Mouse (Mus musculus) embryonic facial prominence, embryonic 14.5 days (tissue): ENCODE results near the gene Hes5. TPM values are rescaled to one million over a fixed set of nuclear protein-coding genes. Genes with fewer than 3 reads are reported as not detected.

Source experiments
- ATAC-seq: fragments of 200-750 bp; cut with Nextera tagmentation; 2 replicates; pipeline ENCODE4 v1.8.0; 2017; ENCODE audit warnings: low read depth, moderate number of reproducible peaks, moderate TSS enrichment
- DNase-seq: peaks from one replicate; pipeline ENCODE4 v3.0.0-alpha.2; 2015; ENCODE audit warnings: low spot score
- H3K27ac ChIP-seq: fragments of 300-500 bp; sonication (generic); replicated peaks from 2 replicates; pipeline ENCODE4 v1.5.1; 2014; ENCODE audit warnings: low read depth, mild to moderate bottlenecking, low read length, moderate library complexity
- H3K27me3 ChIP-seq: fragments of 300-500 bp; sonication (generic); replicated peaks from 2 replicates; pipeline ENCODE4 v1.6.1; 2014; ENCODE audit warnings: low read length; ENCODE audit not compliant: control insufficient read depth, insufficient read depth
- H3K36me3 ChIP-seq: fragments of 300-500 bp; sonication (generic); 2 replicates; pipeline ENCODE4 v1.6.1; 2014; ENCODE audit warnings: low read length, mixed read lengths; ENCODE audit not compliant: control insufficient read depth, insufficient read depth
- H3K4me1 ChIP-seq: fragments of 300-500 bp; sonication (generic); 2 replicates; pipeline ENCODE4 v1.6.1; 2014; ENCODE audit warnings: antibody characterized with exemption, low read length; ENCODE audit not compliant: control insufficient read depth, insufficient read depth
- H3K4me2 ChIP-seq: fragments of 300-500 bp; sonication (generic); 2 replicates; pipeline ENCODE4 v1.6.1; 2014; ENCODE audit warnings: low read depth, mild to moderate bottlenecking, low read length, moderate library complexity, mixed read lengths
- H3K4me3 ChIP-seq: fragments of 300-500 bp; sonication (generic); 2 replicates; pipeline ENCODE4 v1.5.1; 2014; ENCODE audit warnings: low read depth, mild to moderate bottlenecking, low read length
- H3K9ac ChIP-seq: fragments of 300-500 bp; sonication (generic); 2 replicates; pipeline ENCODE4 v1.6.1; 2014; ENCODE audit warnings: low read depth, mild to moderate bottlenecking, low read length, moderate library complexity, mixed read lengths
- H3K9me3 ChIP-seq: fragments of 300-500 bp; sonication (generic); 2 replicates; pipeline ENCODE4 v1.6.1; 2016; ENCODE audit warnings: low read length; ENCODE audit not compliant: control insufficient read depth
- WGBS: fragments of 180-500 bp; shearing (Covaris S2); extraction: QIAGEN DNeasy Blood & Tissue Kit; methylation state at CpG from one replicate; pipeline ENCODE4 v1.1.7; 2014; 5-methylcytosine and 5-hydroxymethylcytosine counted together
- polyA plus RNA-seq: library from polyadenylated mRNA; unstranded; fragments of >200 nt; fragmentation: Nextera tagmentation; extraction: Ambion mirVana; gene quantifications from 2 replicates; pipeline ENCODE4 v1.2.1, GENCODE M21; 2014

The Hes5 gene
- polyA plus RNA-seq, 1 experiment from 2014 or later: 2.8 TPM

DNA sequence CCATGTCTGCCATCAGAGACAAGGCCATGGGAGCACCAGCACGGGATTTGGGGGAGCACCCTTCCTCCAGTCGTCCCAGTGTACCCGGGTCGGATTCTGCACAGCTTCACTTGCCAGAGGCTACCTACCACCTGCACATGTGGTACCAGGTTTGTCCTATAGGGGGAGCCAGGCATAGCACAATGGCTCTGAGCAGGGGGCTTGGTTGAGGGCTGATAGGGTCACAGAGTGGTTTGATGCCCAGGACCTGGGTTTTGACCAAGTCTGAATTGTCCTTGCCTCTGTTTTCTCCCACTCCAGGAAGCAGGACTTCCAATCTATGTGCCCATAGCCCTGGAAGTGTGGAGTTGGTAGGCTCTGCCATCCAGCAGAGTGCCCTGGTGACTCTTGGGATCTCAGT lies 35.3 kb upstream of the Hes5 start:
- Histone ChIP-seq H3K4me2 (no peak overlapping the region), H3K9me3 (no peaks in the 10 kb centered on the region), H3K36me3 (no peaks in the 10 kb centered on the region), H3K27ac (no peak overlapping the region), H3K9ac (no peak overlapping the region), H3K4me1 (peaks cover 18% of the 10 kb centered on the region), H3K4me3 (no peak overlapping the region), H3K27me3 (no peaks in the 10 kb centered on the region)
- WGBS: 49% methylated on average over 4 of the region's 4 CpGs
- ATAC-seq (no peak), DNase-seq (no peak)

DNA sequence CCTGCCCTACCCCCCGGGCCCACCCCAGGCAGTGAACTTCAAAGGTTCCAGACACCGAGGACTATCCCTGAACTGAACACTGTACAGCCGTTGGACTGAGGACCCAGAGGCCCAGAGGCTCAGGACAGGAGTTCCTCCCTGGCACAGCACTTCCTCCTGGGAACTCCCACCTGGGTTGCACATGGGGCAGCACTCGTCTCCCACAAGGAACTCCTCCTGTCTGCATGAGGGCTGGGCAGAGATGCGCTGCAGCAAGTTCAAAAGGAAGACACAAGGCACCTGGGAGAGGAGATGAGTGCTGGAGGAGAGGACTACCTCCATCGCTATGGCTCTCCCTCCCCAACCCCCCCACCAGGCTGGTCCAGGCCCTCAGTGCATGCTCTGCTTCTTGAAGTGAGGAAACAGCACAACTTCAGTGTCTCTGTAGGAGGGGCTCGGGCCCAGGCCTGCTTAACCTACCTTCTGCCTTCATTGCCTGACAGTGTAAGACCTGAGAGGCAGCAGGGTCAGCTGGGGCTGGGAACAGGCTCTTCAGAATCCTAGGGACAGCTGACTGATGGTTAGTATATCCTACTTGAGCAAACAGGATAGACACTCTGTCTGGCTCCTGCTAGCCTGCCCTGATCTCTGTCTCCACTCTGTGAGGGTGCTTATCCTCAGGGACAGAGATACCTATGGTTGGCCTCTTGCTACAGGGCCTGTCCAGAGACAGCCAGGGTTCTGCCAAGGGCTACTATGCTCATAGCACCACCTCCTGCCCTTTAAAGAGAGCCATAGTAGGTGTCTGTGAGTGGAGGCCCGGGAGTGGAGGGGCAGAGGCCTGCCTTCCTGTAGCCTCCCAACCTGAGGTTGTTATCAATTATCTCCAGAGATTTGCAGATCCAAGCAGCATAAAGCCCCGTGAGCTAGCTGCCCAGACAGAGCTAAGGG lies 33.5 kb upstream of the Hes5 start:
- H3K4me2 ChIP-seq: peak overlapping the region; percentile 45
- DNase-seq (no peak), ATAC-seq (no peak)
- no peaks in the 10 kb centered on the region for H3K27me3 ChIP-seq
- H3K9ac ChIP-seq: peak overlapping the region; percentile 46; the same call in 1 of the 2 replicates
- H3K27ac ChIP-seq: peak overlapping the region; percentile 65
- WGBS: 50% methylated on average over 8 of the region's 9 CpGs
- peaks cover 18% of the 10 kb centered on the region for H3K4me1 ChIP-seq
- peak overlapping the region; percentile 20 for H3K4me3 ChIP-seq
- H3K9me3 ChIP-seq: no peaks in the 10 kb centered on the region
- no peaks in the 10 kb centered on the region for H3K36me3 ChIP-seq

- Histone ChIP-seq H3K36me3 (no peaks in the 10 kb centered on the region), H3K27ac (peak overlapping the region; percentile 65), H3K9ac (peak overlapping the region; percentile 46; the same call in 1 of the 2 replicates), H3K4me2 (peak overlapping the region; percentile 45), H3K27me3 (no peaks in the 10 kb centered on the region), H3K9me3 (no peaks in the 10 kb centered on the region), H3K4me1 (peaks cover 18% of the 10 kb centered on the region), H3K4me3 (peak overlapping the region; percentile 20)
- 18% methylated on average over 5 of the region's 5 CpGs for WGBS
- DNase-seq (peak; percentile 52), ATAC-seq (peak; percentile 57; the same call in 1 of the 2 replicates)
Observed at GRCm38 (mm10) chr4:154927899-154928337, 32.8 kb upstream of the Hes5 start.

DNA sequence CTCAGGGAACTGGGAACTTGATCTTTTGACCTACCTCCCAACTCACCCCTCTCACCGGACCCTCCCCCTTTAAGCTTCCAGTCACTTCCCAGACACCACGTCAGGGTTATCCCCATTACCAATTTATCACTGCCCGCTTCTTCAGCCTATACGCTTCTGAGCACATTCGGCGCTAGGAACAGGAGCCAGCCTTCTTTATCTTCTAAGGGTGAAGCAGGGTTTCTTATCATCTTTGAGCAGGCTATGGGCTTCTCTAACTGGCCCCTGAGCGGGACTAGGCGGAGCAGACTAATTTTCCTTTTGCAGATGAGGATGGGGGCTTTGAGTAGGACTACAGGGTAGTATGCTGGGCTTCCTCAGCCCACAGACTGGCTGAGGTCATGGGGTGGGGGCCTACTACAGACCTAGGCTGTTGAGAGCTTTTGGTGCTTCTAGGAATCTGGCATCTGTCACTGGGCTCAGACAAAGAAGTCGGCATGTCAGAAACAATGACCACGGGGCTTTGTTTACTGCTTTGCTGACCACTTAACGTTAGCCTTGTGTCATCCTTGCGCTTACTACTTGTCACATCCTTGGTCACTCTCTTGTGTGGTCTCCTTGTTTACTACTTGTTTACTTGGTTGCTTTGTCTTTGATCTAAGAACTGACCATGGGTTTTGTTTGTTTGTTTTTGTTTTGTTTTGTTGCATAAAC lies 32.2 kb upstream of the Hes5 start, which contains the start of gene Tnfrsf14:
Gene Tnfrsf14, minus strand, starts transcription at position 169 of the 693 bp plus-strand sequence.
- DNase-seq (no peak), ATAC-seq (no peak)
- H3K4me2 ChIP-seq: peak within 1 kb of the TSS; percentile 45
- no peaks in the 10 kb centered on the region for H3K27me3 ChIP-seq
- peak within 1 kb of the TSS; percentile 46; the same call in 1 of the 2 replicates for H3K9ac ChIP-seq
- 51% methylated on average over 12 of the region's 12 CpGs for WGBS
- no peaks in the 10 kb centered on the region for H3K36me3 ChIP-seq
- H3K9me3 ChIP-seq: no peaks in the 10 kb centered on the region
- H3K27ac ChIP-seq: peak within 1 kb of the TSS; percentile 65
- H3K4me3 ChIP-seq: peak within 1 kb of the TSS; percentile 20
- H3K4me1 ChIP-seq: peaks cover 18% of the 10 kb centered on the region

DNA sequence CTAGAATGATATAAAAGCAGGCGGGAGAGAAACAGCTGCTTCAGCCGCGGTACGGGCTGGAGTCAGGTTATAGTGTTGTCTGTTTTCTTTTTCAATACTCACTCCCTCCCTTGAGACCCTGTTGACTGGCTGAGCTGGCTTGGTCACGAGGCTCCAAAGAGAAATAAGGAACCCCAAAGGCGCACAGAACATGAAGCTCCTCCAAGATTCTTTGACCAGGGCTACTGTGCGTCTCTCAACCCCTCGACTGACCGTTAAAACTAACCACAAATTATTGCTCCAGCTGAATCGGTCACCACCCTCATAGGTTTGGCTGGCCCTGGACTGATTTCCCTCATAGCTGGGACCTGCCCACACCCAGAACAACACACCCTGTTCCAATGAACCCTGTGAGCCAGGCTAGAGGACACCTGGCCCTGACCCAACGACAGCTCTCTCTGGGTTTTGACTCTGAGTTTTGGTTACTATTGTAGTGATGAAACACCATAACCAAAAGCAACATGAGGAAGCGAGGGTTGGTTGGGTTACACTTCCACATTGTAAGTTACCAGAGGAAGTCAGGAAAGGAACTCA lies 31.5 kb upstream of the Hes5 start:
- no peak overlapping the region for H3K9ac ChIP-seq
- ATAC-seq (no peak), DNase-seq (no peak)
- H3K27ac ChIP-seq: no peak overlapping the region
- H3K27me3 ChIP-seq: no peaks in the 10 kb centered on the region
- H3K9me3 ChIP-seq: no peaks in the 10 kb centered on the region
- H3K4me3 ChIP-seq: no peak overlapping the region
- H3K36me3 ChIP-seq: no peaks in the 10 kb centered on the region
- no peak overlapping the region for H3K4me2 ChIP-seq
- peaks cover 18% of the 10 kb centered on the region for H3K4me1 ChIP-seq
- 67% methylated on average over 12 of the region's 12 CpGs for WGBS

DNA sequence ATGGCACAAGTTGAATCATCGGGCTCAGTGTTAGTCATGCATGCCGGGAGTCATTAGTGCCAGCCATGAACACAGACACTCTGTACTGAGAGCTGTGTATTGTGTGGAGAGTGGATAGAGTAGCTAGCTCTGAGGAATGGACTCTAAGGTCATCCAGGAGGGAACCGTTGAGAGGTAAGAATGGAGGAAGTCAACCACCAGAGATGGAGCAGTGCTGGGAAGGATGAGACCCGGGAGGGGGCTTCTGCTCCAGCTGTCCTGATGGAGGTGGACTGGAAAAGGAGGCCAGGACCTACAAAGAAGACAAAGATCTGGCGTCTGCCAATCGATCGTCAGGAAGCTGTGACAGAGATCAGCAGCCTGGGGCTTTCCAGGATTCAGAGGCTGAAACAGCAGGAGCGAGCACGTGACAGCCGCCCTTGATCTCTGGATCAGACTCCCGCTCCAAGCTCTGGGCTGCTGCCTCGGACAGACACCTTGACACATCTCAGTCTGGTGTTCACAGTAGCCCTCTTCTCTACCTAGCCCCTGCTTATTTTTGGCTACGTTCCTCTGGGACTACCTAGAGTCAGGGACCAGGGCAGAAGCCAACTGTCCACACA lies 27.3 kb upstream of the Hes5 start:
- DNase-seq (no peak), ATAC-seq (no peak)
- H3K27me3 ChIP-seq: no peaks in the 10 kb centered on the region
- H3K27ac ChIP-seq: no peak overlapping the region
- H3K4me2 ChIP-seq: no peak overlapping the region
- H3K9me3 ChIP-seq: no peaks in the 10 kb centered on the region
- no peak overlapping the region for H3K9ac ChIP-seq
- WGBS: 56% methylated on average over 12 of the region's 13 CpGs
- H3K4me1 ChIP-seq: peaks cover 5% of the 10 kb centered on the region
- H3K36me3 ChIP-seq: no peaks in the 10 kb centered on the region
- no peak overlapping the region for H3K4me3 ChIP-seq

DNA sequence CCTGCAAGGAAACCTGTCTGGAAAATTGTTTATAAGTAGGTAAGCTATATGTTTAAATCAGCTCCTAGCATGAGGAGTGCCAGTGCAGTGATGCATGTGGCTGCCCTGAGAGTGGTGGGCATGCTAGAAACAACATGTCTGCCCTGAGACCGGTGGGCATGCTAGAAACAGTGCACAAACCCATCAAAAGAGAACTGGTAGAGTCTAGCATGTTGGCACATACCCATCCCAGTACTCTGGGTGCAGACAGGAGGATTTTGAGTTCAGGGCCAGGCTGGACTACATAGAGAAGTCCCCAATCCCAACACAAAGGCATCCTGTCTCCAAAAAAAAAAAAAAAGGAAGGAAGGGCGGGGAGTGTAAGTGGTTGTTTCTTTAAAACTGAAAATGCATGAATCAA lies 25.9 kb upstream of the Hes5 start:
- H3K4me1 ChIP-seq: no peaks in the 10 kb centered on the region
- no peak overlapping the region for H3K4me2 ChIP-seq
- no peaks in the 10 kb centered on the region for H3K9me3 ChIP-seq
- no peak overlapping the region for H3K4me3 ChIP-seq
- WGBS: 86% methylated on average over 2 of the region's 2 CpGs
- no peak overlapping the region for H3K27ac ChIP-seq
- ATAC-seq (no peak), DNase-seq (no peak)
- no peak overlapping the region for H3K9ac ChIP-seq
- no peaks in the 10 kb centered on the region for H3K36me3 ChIP-seq
- H3K27me3 ChIP-seq: no peaks in the 10 kb centered on the region

DNA sequence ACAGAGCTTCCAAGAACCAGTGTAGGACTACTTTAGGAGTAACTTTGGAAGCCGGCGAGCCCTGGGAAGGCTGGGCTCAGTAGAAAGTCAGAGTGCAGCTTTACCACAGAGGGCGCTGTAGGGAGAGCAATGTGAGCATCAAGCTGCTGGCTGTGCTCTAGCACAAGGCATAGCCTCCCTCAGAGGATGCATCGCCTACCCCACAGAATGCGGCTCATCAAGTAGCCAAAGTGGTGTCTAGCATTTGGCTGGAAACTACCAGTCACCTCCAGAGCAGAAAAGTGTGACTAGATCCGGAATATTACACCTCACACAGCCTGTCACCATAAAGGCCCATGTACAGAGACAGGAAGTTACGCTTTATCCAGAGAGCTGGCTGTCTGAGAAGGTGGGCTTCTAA lies 24.9 kb upstream of the Hes5 start:
- Histone ChIP-seq H3K9ac (no peak overlapping the region), H3K27ac (no peak overlapping the region), H3K9me3 (no peaks in the 10 kb centered on the region), H3K4me1 (no peaks in the 10 kb centered on the region), H3K36me3 (no peaks in the 10 kb centered on the region), H3K4me2 (no peak overlapping the region), H3K4me3 (no peak overlapping the region), H3K27me3 (no peaks in the 10 kb centered on the region)
- DNase-seq (no peak), ATAC-seq (no peak)
- WGBS: 70% methylated on average over 7 of the region's 7 CpGs
